Mouse (Mus musculus) spleen, adult 2 months (tissue): ENCODE measurements around the gene Enpp6.

Source experiments
- CTCF ChIP-seq: fragments of 200-500 bp; IDR thresholded peaks from 2 replicates; pipeline ENCODE4 v1.5.1; 2011; ENCODE audit warnings: mild to moderate bottlenecking, inconsistent platforms; ENCODE audit not compliant: insufficient read depth, insufficient read length, insufficient replicate concordance; ENCODE audit errors: extremely low read depth
- POLR2A ChIP-seq: fragments of 200-500 bp; IDR thresholded peaks from 2 replicates; pipeline ENCODE4 v1.6.1; 2011; ENCODE audit warnings: low read depth, low read length, inconsistent platforms

- no peak for TF ChIP-seq POLR2A
- TF ChIP-seq CTCF, result no peak
These were observed 118.9 kb downstream of the Enpp6 start for GRCm38 (mm10) chr8:47105617-47106016.
